ENCODE assay signal across 25 mouse cellular contexts in the genomic region with DNA sequence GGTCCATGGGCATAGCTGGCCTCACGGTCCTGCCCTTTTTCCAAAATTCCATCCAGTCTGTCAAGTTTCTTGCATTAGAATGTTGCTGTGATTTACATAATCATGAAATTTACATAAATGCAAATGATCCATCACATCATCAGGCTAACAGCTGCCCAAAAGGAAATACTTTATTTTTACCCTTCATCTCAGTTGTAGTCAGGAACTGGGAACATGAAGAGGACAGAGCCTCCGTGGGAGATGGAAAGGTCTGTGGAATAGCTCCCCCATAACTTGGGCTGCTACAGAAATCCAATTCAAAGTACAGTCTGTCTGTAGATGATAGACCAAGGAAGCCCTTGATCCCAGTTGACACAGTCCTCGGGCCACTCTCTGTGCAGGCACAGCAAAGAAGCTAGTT.
"Had no signal": no experiment of that assay in that cellular context is flagged by ENCODE, and none has a peak within 500 bp of the region (broad histone marks: within the 10 kb centered on the region; RNA-seq: fewer than 3 reads in every experiment).

No protein-coding gene starts in this region.

- DNase-seq: kidney, adult 11 months; kidney, adult 8-10 months; kidney, postnatal 10 days; kidney, postnatal 36 days; liver; lung, adult 18-20 months; lung, postnatal 10 days; lung, postnatal 36 days; retina, postnatal 1 day; right cerebral cortex, postnatal 14 days; right cerebral cortex, postnatal 4 days; thymus, postnatal 25 days had no signal

- H3K4me3 ChIP-seq: intestine, embryonic 15.5 days; kidney, embryonic 15.5 days; limb, embryonic 10.5 days; limb, embryonic 13.5 days; liver, embryonic 12.5 days; liver, embryonic 15.5 days; lung, embryonic 15.5 days; megakaryocyte, embryonic 14.5 days; midbrain, embryonic 10.5 days; midbrain, embryonic 13.5 days; myocyte; neural tube, embryonic 13.5 days had no signal

- H3K27ac ChIP-seq: intestine, embryonic 15.5 days; kidney, embryonic 15.5 days; limb, embryonic 10.5 days; limb, embryonic 13.5 days; liver, embryonic 12.5 days; liver, embryonic 15.5 days; lung, embryonic 15.5 days; midbrain, embryonic 10.5 days; midbrain, embryonic 13.5 days; neural tube, embryonic 13.5 days; stomach, postnatal 0 days had no signal
